Mouse (Mus musculus) neural tube, embryonic 15.5 days (tissue): ENCODE measurements at regions not wholly inside any gene's neighbourhood (a gene's known extent, or its start where the extent isn't known, plus 50 kb on each side); places are given as distances from the start of the nearest gene placed in this dataset.

Experiments
- ATAC-seq: fragments of 200-750 bp; cut with Nextera tagmentation; 2 replicates; pipeline ENCODE4 v1.8.0; 2017; ENCODE audit warnings: mild to moderate bottlenecking, moderate TSS enrichment, moderate library complexity; ENCODE audit not compliant: low FRiP score
- H3K27ac ChIP-seq: fragments of 300-500 bp; sonication (generic); replicated peaks from 2 replicates; pipeline ENCODE4 v1.5.1; 2015; ENCODE audit warnings: mild to moderate bottlenecking, inconsistent platforms
- H3K27me3 ChIP-seq: fragments of 300-500 bp; sonication (generic); replicated peaks from 2 replicates; pipeline ENCODE4 v1.6.1; 2015; ENCODE audit warnings: inconsistent platforms
- H3K36me3 ChIP-seq: fragments of 300-500 bp; sonication (generic); 2 replicates; pipeline ENCODE4 v1.6.1; 2015; ENCODE audit warnings: inconsistent platforms
- H3K4me1 ChIP-seq: fragments of 300-500 bp; sonication (generic); 2 replicates; pipeline ENCODE4 v1.6.1; 2015; ENCODE audit warnings: inconsistent platforms
- H3K4me2 ChIP-seq: fragments of 300-500 bp; sonication (generic); 2 replicates; pipeline ENCODE4 v1.6.1; 2015; ENCODE audit warnings: inconsistent platforms, mild to moderate bottlenecking, moderate library complexity
- H3K4me3 ChIP-seq: fragments of 300-500 bp; sonication (generic); replicated peaks from 2 replicates; pipeline ENCODE4 v1.5.1; 2015; ENCODE audit warnings: mild to moderate bottlenecking, inconsistent platforms
- H3K9ac ChIP-seq: fragments of 300-500 bp; sonication (generic); replicated peaks from 2 replicates; pipeline ENCODE4 v1.6.1; 2015; ENCODE audit warnings: mild to moderate bottlenecking, inconsistent platforms
- H3K9me3 ChIP-seq: fragments of 300-500 bp; sonication (generic); replicated peaks from 2 replicates; pipeline ENCODE4 v1.6.1; 2016; ENCODE audit warnings: inconsistent platforms
- WGBS: fragments of 180-500 bp; shearing (Covaris S2); methylation state at CpG from one replicate; pipeline ENCODE4 v1.1.7; 2015; ENCODE audit warnings: mixed read lengths; 5-methylcytosine and 5-hydroxymethylcytosine counted together

GRCm38 (mm10) chr6:93566661-93567060 lies 623.4 kb upstream of the Adamts9 start:
- Histone ChIP-seq H3K36me3 (no peaks in the 10 kb centered on the region), H3K27me3 (no peaks in the 10 kb centered on the region), H3K4me2 (no peak overlapping the region), H3K4me3 (no peak overlapping the region), H3K4me1 (no peaks in the 10 kb centered on the region), H3K9ac (no peak overlapping the region), H3K27ac (no peak overlapping the region), H3K9me3 (no peaks in the 10 kb centered on the region)
- no peak for ATAC-seq
- 45% methylated on average over 2 of the region's 2 CpGs for WGBS

GRCm38 (mm10) chr6:93548311-93548710 lies 605.0 kb upstream of the Adamts9 start:
- Histone ChIP-seq H3K9ac (no peak overlapping the region), H3K27ac (no peak overlapping the region), H3K27me3 (no peaks in the 10 kb centered on the region), H3K4me1 (peaks cover 5% of the 10 kb centered on the region; the same call in 1 of the 2 replicates), H3K4me2 (no peak overlapping the region), H3K9me3 (no peaks in the 10 kb centered on the region), H3K4me3 (no peak overlapping the region), H3K36me3 (no peaks in the 10 kb centered on the region)
- WGBS = 89% methylated on average over 2 of the region's 2 CpGs
- no peak for ATAC-seq

- ATAC-seq = no peak
- 35% methylated on average over 1 of the region's 1 CpGs for WGBS
These were observed 601.0 kb upstream of the Adamts9 start for GRCm38 (mm10) chr6:93544246-93544645.

GRCm38 (mm10) chr6:93543354-93544129 lies 600.2 kb upstream of the Adamts9 start:
- 41% methylated on average over 15 of the region's 15 CpGs for WGBS
- H3K9ac ChIP-seq = no peak overlapping the region
- ATAC-seq = no peak; the same call in 1 of the 2 replicates
- H3K27ac ChIP-seq = no peak overlapping the region
- peaks cover 5% of the 10 kb centered on the region for H3K4me1 ChIP-seq
- H3K36me3 ChIP-seq = no peaks in the 10 kb centered on the region
- no peaks in the 10 kb centered on the region for H3K9me3 ChIP-seq
- H3K4me3 ChIP-seq = no peak overlapping the region
- peak overlapping the region; percentile 5; the same call in 1 of the 2 replicates for H3K4me2 ChIP-seq
- H3K27me3 ChIP-seq = no peaks in the 10 kb centered on the region

More at GRCm38 (mm10) chr6:93544246-93544645, 601.0 kb upstream of the Adamts9 start:
- no peaks in the 10 kb centered on the region for H3K27me3 ChIP-seq
- H3K9ac ChIP-seq = no peak overlapping the region
- peaks cover 5% of the 10 kb centered on the region for H3K4me1 ChIP-seq
- H3K9me3 ChIP-seq = no peaks in the 10 kb centered on the region
- H3K36me3 ChIP-seq = no peaks in the 10 kb centered on the region
- no peak overlapping the region for H3K27ac ChIP-seq
- no peak overlapping the region for H3K4me2 ChIP-seq
- H3K4me3 ChIP-seq = no peak overlapping the region

GRCm38 (mm10) chr6:93539583-93539982 lies 596.3 kb upstream of the Adamts9 start:
- H3K9ac ChIP-seq = no peak overlapping the region
- H3K4me3 ChIP-seq = no peak overlapping the region
- no peaks in the 10 kb centered on the region for H3K9me3 ChIP-seq
- H3K4me2 ChIP-seq = no peak overlapping the region
- H3K27ac ChIP-seq = no peak overlapping the region
- WGBS = 93% methylated on average over 1 of the region's 1 CpGs
- H3K27me3 ChIP-seq = no peaks in the 10 kb centered on the region
- H3K4me1 ChIP-seq = peaks cover 5% of the 10 kb centered on the region
- no peaks in the 10 kb centered on the region for H3K36me3 ChIP-seq
- ATAC-seq = no peak

- Histone ChIP-seq H3K27me3 (no peaks in the 10 kb centered on the region), H3K9me3 (no peaks in the 10 kb centered on the region), H3K27ac (no peak overlapping the region), H3K4me3 (no peak overlapping the region), H3K4me1 (peaks cover 5% of the 10 kb centered on the region), H3K4me2 (no peak overlapping the region), H3K36me3 (no peaks in the 10 kb centered on the region), H3K9ac (no peak overlapping the region)
- no peak for ATAC-seq
- WGBS = 84% methylated on average over 4 of the region's 4 CpGs
These were observed 595.9 kb upstream of the Adamts9 start for GRCm38 (mm10) chr6:93539171-93539570.

- Histone ChIP-seq H3K36me3 (no peaks in the 10 kb centered on the region), H3K9ac (no peak overlapping the region), H3K4me1 (no peaks in the 10 kb centered on the region; the same call in 1 of the 2 replicates), H3K9me3 (no peaks in the 10 kb centered on the region), H3K27me3 (no peaks in the 10 kb centered on the region), H3K4me3 (no peak overlapping the region), H3K4me2 (no peak overlapping the region), H3K27ac (no peak overlapping the region)
- WGBS = 64% methylated on average over 1 of the region's 1 CpGs
- no peak for ATAC-seq
These were observed 594.7 kb upstream of the Adamts9 start for GRCm38 (mm10) chr6:93537971-93538370.

- no peak for ATAC-seq
- Histone ChIP-seq H3K36me3 (no peaks in the 10 kb centered on the region), H3K4me3 (no peak overlapping the region), H3K27ac (no peak overlapping the region), H3K4me2 (no peak overlapping the region), H3K27me3 (no peaks in the 10 kb centered on the region), H3K4me1 (no peaks in the 10 kb centered on the region), H3K9me3 (no peaks in the 10 kb centered on the region), H3K9ac (no peak overlapping the region)
- 98% methylated on average over 1 of the region's 1 CpGs for WGBS
These were observed 593.8 kb upstream of the Adamts9 start for GRCm38 (mm10) chr6:93537126-93537525.

GRCm38 (mm10) chr6:93513818-93514217 lies 570.5 kb upstream of the Adamts9 start:
- ATAC-seq = no peak
- Histone ChIP-seq H3K4me1 (no peaks in the 10 kb centered on the region), H3K27ac (no peak overlapping the region), H3K27me3 (no peaks in the 10 kb centered on the region), H3K9me3 (no peaks in the 10 kb centered on the region), H3K36me3 (no peaks in the 10 kb centered on the region), H3K4me3 (no peak overlapping the region), H3K4me2 (no peak overlapping the region), H3K9ac (no peak overlapping the region)
- 88% methylated on average over 2 of the region's 2 CpGs for WGBS

- Histone ChIP-seq H3K36me3 (no peaks in the 10 kb centered on the region), H3K9ac (no peak overlapping the region), H3K4me3 (no peak overlapping the region), H3K4me1 (no peaks in the 10 kb centered on the region), H3K9me3 (no peaks in the 10 kb centered on the region), H3K27ac (no peak overlapping the region), H3K4me2 (no peak overlapping the region), H3K27me3 (no peaks in the 10 kb centered on the region)
- no peak for ATAC-seq
- WGBS = 50% methylated on average over 1 of the region's 1 CpGs
These were observed 566.6 kb upstream of the Adamts9 start for GRCm38 (mm10) chr6:93509857-93510256.

- ATAC-seq = no peak
- Histone ChIP-seq H3K4me3 (no peak overlapping the region), H3K27me3 (no peaks in the 10 kb centered on the region), H3K36me3 (no peaks in the 10 kb centered on the region), H3K27ac (no peak overlapping the region), H3K4me2 (no peak overlapping the region), H3K4me1 (no peaks in the 10 kb centered on the region), H3K9ac (no peak overlapping the region), H3K9me3 (no peaks in the 10 kb centered on the region)
- 63% methylated on average over 4 of the region's 4 CpGs for WGBS
These were observed 554.5 kb upstream of the Adamts9 start for GRCm38 (mm10) chr6:93497824-93498223.

- Histone ChIP-seq H3K4me1 (no peaks in the 10 kb centered on the region), H3K9ac (no peak overlapping the region), H3K4me3 (no peak overlapping the region), H3K4me2 (no peak overlapping the region), H3K27me3 (0 out of 2 replicates have a peak, but pooled peaks cover 2% of the 10 kb centered on the region), H3K36me3 (no peaks in the 10 kb centered on the region), H3K9me3 (no peaks in the 10 kb centered on the region), H3K27ac (no peak overlapping the region)
- ATAC-seq = no peak
- WGBS = 66% methylated on average over 2 of the region's 2 CpGs
These were observed 545.2 kb upstream of the Adamts9 start for GRCm38 (mm10) chr6:93488441-93488955.
